Mouse (Mus musculus): Measurements from ENCODE around the gene Xrcc1.
"Not testable (repeated sequence)": the region's sequence is repeated elsewhere in the genome, so short reads cannot be mapped to it uniquely, and the experiment has no call there.

Gene Xrcc1

GRCm38 (mm10) chr7:24608561-24608960 lies 62.5 kb downstream of the Xrcc1 start:
- DNase-seq, result peak; percentile 7

GRCm38 (mm10) chr7:24610144-24610878 lies 64.2 kb downstream of the Xrcc1 start, which contains the start of gene Phldb3:
Gene Phldb3 (plus strand): TSS chr7:24610763.
- DNase-seq, result peak; percentile 6

- peak; percentile 33 for DNase-seq
Measured at GRCm38 (mm10) chr7:24610879-24611494, 64.9 kb downstream of the Xrcc1 start.

DNA sequence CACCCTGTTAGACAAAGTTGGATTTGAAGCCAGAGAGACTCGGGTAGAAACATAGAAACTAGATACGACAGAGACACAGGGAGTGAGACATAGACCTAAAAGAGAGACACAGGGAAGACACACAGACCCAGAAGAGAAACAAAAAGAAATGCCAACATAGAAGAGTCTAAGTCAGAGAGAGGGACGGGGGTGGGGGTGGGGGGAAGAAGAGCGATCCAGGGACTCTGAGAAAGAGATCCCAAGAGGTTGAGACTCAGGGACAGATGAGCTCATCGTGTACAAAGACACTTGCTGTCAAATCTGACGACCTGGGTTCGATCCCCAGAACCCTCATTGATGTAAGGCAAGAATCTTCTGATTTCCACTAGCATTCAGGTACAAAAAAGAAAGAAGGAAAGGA lies 65.6 kb downstream of the Xrcc1 start:
- no peak for DNase-seq

- DNase-seq, result no peak
Measured at GRCm38 (mm10) chr7:24612308-24612910, 66.3 kb downstream of the Xrcc1 start.

- no peak for DNase-seq
Measured at GRCm38 (mm10) chr7:24614816-24615215, 68.7 kb downstream of the Xrcc1 start.

DNA sequence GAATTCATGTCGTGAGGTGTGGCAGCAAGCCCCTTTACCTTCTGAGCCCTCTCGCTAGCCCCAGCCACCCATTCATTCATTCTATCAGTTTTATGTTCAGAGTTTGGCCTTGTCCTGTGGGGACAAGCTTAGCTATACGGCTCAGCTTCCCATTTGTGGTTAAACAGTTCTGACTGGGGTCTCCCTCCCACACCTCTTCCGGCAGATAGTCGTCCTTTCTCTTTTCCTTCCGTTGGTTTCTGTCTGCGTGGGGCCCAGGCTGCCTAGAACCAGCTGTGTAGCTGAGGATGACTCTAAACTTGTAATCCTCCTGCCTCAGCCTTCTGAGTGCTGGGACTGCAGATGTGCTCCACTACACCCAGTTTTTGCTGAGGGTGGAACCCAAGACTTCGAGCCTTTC lies 71.7 kb downstream of the Xrcc1 start:
- DNase-seq, result no peak

- not testable (repeated sequence) for DNase-seq
Measured at GRCm38 (mm10) chr7:24618374-24618773, 72.3 kb downstream of the Xrcc1 start.

DNA sequence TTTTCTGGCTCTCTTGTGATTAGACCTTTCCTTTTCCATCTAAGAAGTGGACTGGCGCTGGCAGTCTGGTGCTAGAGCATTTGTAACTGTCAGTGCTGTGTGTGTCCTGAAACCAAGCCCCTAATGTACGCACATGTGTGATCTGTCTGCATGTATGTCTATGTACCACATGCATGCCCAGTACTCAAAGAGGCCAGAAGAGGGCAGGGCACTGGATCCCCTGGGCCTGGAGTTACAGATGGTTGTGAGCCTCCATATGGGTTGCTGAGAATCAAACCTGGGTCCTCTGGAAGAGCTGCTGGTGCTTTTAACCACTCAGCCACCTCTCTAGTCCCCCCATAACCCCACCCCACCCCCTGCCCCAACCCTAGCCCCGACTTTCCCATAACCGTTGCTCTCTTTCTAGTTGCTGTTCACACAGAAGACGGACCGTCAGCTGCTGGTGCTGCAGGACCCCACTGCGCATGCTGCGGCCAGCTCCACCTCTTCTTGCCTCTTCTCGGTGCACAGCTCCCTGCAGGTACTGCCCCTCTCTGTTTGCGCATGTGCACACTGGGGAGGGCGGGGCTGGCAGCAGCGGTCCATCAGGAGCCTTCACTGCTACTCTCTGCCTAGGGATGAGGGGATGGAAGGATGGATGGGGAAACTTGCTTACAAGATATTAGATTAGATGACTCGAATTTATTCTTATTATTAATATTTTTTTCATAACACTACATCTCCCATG lies 73.7 kb downstream of the Xrcc1 start:
- DNase-seq, result no peak

GRCm38 (mm10) chr7:24621193-24621592 lies 75.1 kb downstream of the Xrcc1 start:
- no peak for DNase-seq

GRCm38 (mm10) chr7:24622967-24623366 lies 76.9 kb downstream of the Xrcc1 start:
- no peak for DNase-seq

Data from cerebellum, adult 9-10 months (tissue).